Mouse (Mus musculus): ENCODE measurements around the gene Zfp454. TPM values are rescaled to one million over a fixed set of nuclear protein-coding genes. Genes with fewer than 3 reads are reported as not detected.
A peak's percentile ranks its signal among the peaks of the same experiment; 100 is the strongest.

Gene Zfp454
- polyA plus RNA-seq, 1 experiment from 2014 or later: 13.3 TPM

GRCm38 (mm10) chr11:50835727-50836126, 51.7 kb downstream of the Zfp454 start:
- H3K9me3 ChIP-seq: peaks cover 10% of the 10 kb centered on the region
- H3K4me3 ChIP-seq: no peak overlapping the region
- H3K27ac ChIP-seq: no peak overlapping the region
- peaks cover 15% of the 10 kb centered on the region for H3K36me3 ChIP-seq
- H3K4me2 ChIP-seq: no peak overlapping the region
- ATAC-seq (ENCODE audit: insufficient number of reproducible peaks, insufficient read depth, low FRiP score, low TSS enrichment, low read depth): no peak
- no peak overlapping the region for H3K9ac ChIP-seq
- no peaks in the 10 kb centered on the region for H3K27me3 ChIP-seq
- 83% methylated on average over 4 of the region's 4 CpGs for WGBS
- H3K4me1 ChIP-seq: peaks cover 10% of the 10 kb centered on the region

GRCm38 (mm10) chr11:50827010-50827953, 60.2 kb downstream of the Zfp454 start, which contains the start of gene Zfp354c:
Zfp354c (minus strand) TSS chr11:50827724.
- Histone ChIP-seq H3K4me1 (peaks cover 8% of the 10 kb centered on the region), H3K27ac (peak within 1 kb of the TSS; percentile 74), H3K9ac (peak within 1 kb of the TSS; percentile 97), H3K27me3 (no peaks in the 10 kb centered on the region), H3K4me2 (peak within 1 kb of the TSS; percentile 68), H3K36me3 (peaks cover 39% of the 10 kb centered on the region), H3K4me3 (peak within 1 kb of the TSS; percentile 88), H3K9me3 (no peaks in the 10 kb centered on the region)
- under 1% methylated on average over 45 of the region's 45 CpGs for WGBS
- ATAC-seq (ENCODE audit: insufficient number of reproducible peaks, insufficient read depth, low FRiP score, low TSS enrichment, low read depth): peak; percentile 92

- no peak overlapping the region for H3K27ac ChIP-seq
- H3K4me2 ChIP-seq: peak overlapping the region; percentile 68
- peak overlapping the region; percentile 97 for H3K9ac ChIP-seq
- no peak for ATAC-seq (ENCODE audit: insufficient number of reproducible peaks, insufficient read depth, low FRiP score, low TSS enrichment, low read depth)
- H3K9me3 ChIP-seq: no peaks in the 10 kb centered on the region
- 29% methylated on average over 2 of the region's 2 CpGs for WGBS
- peaks cover 8% of the 10 kb centered on the region for H3K4me1 ChIP-seq
- H3K4me3 ChIP-seq: peak overlapping the region; percentile 88
- H3K36me3 ChIP-seq: peaks cover 48% of the 10 kb centered on the region
- H3K27me3 ChIP-seq: no peaks in the 10 kb centered on the region
Measured at GRCm38 (mm10) chr11:50826214-50826613, 61.2 kb downstream of the Zfp454 start.

Other genes with a start within 250 kb of the Zfp454 start
- 51.3 and 53.0 TPM in 2 replicates for gene Zfp354c, start 59.9 kb downstream of the Zfp454 start, polyA plus RNA-seq (2015; fragmentation: Nextera tagmentation; extraction: Ambion mirVana)
- 0.73 and 0.77 TPM in 2 replicates for gene Zfp879, start 46.1 kb downstream of the Zfp454 start, polyA plus RNA-seq (2015; fragmentation: Nextera tagmentation; extraction: Ambion mirVana)
- not detected in 2 replicates for gene Grm6, start 37.0 kb downstream of the Zfp454 start, polyA plus RNA-seq (2015; fragmentation: Nextera tagmentation; extraction: Ambion mirVana)
- gene Zfp2, start 28.5 kb upstream of the Zfp454 start, polyA plus RNA-seq (2015; fragmentation: Nextera tagmentation; extraction: Ambion mirVana): 13.3 and 15.3 TPM in 2 replicates
- 1.4 and 2.1 TPM in 2 replicates for gene Zfp354b, start 44.0 kb upstream of the Zfp454 start, polyA plus RNA-seq (2015; fragmentation: Nextera tagmentation; extraction: Ambion mirVana)
- not detected in 2 replicates for gene 4933414I15Rik, start 56.1 kb upstream of the Zfp454 start, polyA plus RNA-seq (2015; fragmentation: Nextera tagmentation; extraction: Ambion mirVana)
- gene Prop1, start 66.1 kb upstream of the Zfp454 start, polyA plus RNA-seq (2015; fragmentation: Nextera tagmentation; extraction: Ambion mirVana): not detected in 2 replicates
- gene Olfr1378, start 78.9 kb upstream of the Zfp454 start, polyA plus RNA-seq (2015; fragmentation: Nextera tagmentation; extraction: Ambion mirVana): not detected in 2 replicates
- gene Olfr1377, start 94.3 kb upstream of the Zfp454 start, polyA plus RNA-seq (2015; fragmentation: Nextera tagmentation; extraction: Ambion mirVana): not detected in 2 replicates
- gene Olfr51, start 115.9 kb upstream of the Zfp454 start, polyA plus RNA-seq (2015; fragmentation: Nextera tagmentation; extraction: Ambion mirVana): not detected in 2 replicates
- gene Olfr54, start 126.6 kb upstream of the Zfp454 start, polyA plus RNA-seq (2015; fragmentation: Nextera tagmentation; extraction: Ambion mirVana): not detected in 2 replicates
- gene Olfr1375, start 160.5 kb upstream of the Zfp454 start, polyA plus RNA-seq (2015; fragmentation: Nextera tagmentation; extraction: Ambion mirVana): not detected in 2 replicates
- gene Zfp354a, start 171.6 kb upstream of the Zfp454 start, polyA plus RNA-seq (2015; fragmentation: Nextera tagmentation; extraction: Ambion mirVana): 8.7 and 11.8 TPM in 2 replicates